Mouse (Mus musculus) right cerebral cortex, postnatal 25 days (tissue): Measurements from ENCODE around the gene Treml4.

Experiments used
- DNase-seq: peaks from one replicate; pipeline ENCODE4 v3.0.0; 2022

The Treml4 gene

DNA sequence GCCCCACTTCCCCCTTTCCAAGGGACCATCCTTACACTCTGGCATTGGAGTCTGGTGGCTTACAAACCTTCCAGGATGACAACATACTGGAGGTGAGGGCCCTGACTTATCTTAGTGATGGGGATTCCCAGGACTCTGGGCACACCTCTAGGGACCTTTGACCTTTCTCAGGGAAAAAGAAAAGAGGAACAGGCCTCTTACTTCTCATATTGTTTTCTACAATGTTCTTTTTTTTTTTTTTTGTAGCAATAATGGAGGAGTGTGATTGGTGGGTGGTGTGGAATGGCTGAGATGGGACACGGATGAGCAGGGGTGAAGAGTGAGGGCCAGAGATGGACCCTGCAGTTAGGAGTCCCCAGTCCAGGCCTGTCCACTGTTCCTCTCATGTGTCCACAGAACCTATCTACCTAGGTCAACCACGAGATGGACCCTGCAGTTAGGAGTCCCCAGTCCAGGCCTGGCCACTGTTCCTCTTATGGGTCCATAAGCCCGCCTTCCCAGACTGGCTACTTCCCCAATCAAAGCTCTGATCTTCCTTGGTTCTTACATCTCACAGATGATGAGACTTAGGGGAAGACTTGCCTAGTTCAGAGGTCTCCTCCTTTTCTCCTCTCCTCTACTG is at the start of gene Treml4:
Gene Treml4, plus strand, starts transcription at position 555 of the 622 bp plus-strand sequence.
- no peak for DNase-seq

DNA sequence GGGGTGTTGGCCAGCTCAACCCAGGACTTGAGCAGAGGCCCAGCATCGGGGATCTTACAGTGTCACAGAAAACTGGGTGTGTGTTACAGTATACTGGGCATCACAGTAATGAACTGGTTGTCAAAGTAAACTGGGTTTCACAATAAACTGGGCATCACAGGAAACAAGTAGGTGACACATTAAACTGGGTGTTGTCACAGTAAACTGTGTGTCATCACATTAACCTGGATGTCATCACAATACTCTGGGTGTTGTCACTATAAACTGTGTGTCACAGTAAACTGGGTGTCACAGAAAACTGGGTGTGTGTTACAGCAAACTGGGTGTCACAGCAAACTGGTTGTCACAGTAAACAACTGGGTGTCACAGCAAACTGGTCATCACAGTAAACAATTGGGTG is 48.7 kb upstream of the Treml4 start:
- DNase-seq = no peak

DNA sequence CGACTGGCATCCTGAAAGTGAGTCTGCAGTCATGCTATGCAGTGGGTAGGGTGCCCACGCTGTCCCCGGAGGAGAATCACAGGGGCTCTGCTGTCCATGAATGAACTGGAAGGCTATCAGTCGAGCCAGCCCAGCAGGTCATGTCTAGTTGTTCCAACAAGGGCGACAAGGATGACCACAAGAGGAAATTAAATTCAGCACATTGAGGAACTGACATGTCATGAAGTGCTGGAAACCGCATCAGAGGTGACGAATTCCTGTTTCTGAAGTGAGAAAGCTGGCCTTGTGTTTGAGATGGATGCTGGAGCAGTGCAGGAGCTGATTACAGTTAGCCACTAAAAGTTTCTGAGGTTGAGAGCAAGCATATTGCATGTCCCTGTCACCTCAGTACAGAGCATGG is 33.4 kb upstream of the Treml4 start:
- no peak for DNase-seq

DNA sequence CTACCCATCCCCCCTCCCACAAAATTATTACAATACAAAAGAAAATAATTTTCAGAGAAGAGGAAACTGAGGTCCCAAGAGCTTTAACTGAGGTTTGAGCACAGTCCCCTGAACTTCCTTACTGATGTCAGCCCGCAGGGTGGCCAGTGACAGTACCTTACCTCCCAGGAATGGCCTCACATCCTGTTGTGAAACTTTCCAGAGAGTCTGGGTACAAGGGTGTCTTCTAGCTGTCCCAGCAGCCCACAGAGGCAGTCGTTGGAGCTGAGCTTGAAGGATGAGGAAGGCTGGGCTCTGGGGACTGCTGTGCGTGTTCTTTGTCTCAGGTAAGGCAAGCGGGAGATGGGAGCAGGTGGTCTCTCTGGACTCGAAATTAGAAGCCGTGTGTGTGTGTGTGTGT is 31.6 kb upstream of the Treml4 start, which contains the start of gene Trem1:
Gene Trem1, plus strand, starts transcription at position 251 of the 400 bp plus-strand sequence.
- DNase-seq = no peak

DNA sequence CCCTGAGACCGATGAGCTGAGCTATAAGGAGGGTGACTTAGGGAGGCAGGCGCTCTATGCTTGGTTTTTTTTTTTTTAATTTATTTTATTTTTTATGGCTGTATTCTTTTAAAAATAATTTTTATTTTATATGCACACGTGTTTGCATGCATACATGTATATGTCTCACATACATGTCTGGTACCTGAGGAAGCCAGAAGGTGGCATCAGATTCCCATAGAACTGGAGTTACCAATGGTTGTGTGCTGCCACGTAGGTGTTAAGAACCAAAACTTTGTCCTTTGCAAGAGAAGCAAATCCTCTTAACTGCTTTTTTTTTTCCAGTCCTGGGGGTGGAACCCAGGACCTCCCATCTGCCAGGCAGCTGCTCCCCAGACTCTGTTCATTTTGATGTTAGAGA is 30.3 kb upstream of the Treml4 start:
- no peak for DNase-seq

DNA sequence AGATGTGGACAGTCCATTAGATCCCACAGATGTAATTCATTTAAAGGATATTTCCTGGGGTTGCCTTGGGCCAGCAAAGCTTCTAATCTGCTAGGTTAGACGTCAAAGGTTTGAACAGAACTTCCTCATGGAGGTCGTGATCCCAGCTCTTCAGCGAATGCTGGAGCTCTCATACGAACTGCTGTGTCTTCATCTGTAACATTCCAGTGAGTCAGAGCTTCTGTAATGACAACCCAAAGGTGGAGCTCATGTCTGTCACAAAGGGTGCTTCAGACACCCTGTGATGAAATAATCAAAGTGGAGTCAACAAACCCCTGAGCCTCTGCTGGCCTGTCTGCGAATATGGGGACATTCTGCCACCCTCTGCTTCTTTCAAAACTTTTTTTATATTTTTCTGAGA is 29.5 kb upstream of the Treml4 start:
- DNase-seq = no peak

DNA sequence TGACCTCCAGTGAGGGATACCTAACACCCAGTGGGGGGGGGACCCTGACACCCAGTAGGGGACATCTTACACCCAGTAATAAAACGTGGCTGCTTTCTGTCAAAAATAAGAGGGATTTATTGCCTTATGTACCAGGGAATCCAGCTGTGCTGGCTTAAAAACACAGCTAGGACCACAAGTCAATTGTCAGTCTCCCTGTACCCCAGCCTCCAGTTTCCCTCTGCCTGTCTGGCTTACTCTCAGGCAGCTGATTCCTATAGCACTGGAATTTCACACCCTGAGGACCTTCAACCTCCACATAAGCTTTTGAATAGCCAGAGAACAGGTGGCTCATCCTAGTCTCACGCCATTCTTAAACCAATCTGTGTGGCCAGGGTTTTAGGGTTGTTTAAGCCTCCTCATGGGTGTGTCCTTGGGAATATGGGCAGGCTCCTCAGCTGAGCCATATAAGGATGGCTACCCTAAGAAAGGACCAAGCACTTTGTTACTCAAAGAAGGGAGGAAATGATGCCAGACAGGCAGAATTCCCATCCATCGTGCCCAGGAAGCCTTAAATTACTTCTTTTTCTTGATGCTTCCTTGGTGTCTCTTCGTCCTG is 28.2 kb upstream of the Treml4 start:
- no peak for DNase-seq

DNA sequence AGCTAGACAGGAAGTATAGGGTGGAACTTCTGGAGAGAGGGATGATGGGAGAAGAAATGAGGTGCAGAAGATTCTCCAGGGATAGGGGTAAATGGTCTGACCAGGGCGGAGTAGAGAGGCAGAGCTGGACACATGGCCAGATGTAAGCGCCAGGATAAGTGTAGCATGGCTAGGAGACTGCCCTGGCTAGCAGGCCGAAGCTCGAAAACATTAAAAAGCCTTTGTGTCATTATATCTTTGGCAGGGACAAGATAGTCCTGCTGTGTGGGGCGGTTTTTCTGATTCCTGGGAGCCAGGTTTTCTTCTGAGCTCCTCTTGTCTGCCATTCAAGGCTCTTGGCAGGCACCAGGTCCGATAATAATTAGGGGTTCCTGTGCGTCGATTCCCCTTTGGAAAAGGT is 26.5 kb upstream of the Treml4 start:
- no peak for DNase-seq

DNA sequence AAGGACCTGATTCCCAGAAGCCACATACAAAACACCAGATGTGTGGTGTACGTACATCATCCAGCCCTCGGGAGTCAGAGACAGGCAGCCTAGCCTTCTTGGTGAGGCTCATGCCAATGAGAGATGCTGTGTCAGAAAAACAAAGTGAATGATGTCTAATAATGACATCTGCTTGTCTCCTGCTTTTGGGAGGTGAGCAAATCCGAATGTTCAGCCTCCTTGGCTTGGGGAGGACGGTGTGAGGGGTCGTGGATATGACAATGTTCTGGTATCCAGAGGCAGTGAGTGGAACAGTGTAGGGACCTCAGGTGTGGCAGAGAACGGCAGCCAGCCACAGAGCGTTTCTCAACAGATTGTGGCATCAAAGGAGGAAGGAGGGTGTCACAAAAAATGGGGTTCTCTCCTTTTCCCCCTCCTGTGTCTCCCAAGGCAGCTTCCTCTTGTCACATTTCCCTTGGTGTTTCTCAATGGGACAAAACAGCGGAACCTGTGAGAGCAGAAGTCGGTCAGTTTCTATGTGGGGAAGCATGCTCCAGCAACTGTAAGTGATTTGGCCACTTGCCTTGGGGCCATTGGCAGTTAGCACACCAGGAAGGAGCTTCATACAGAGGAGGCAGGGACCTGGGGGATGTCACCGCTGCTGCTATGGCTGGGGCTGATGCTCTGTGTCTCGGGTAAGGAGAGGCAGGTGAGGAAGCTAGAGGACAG is 16.7 kb upstream of the Treml4 start, which contains the start of gene Trem3:
Gene Trem3, plus strand, starts transcription at position 557 of the 708 bp plus-strand sequence.
- no peak for DNase-seq

DNA sequence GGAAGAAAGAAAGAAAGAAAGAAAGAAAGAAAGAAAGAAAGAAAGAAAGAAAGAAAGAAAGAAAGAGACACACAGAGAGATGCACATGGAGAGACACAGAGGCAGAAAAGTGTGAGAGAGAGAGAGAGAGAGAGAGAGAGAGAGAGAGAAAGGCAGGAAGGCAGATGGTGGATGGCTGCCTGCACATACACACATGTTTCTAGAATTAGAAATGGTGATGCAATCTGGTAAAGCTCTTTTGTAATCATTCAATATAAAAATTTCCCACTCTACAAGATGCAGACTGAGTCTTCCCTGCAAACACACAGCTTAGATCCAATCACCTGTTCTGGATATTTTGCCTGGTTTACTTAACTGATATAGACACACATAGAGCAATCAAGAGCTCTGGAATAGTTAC is 15.1 kb upstream of the Treml4 start:
- DNase-seq = no peak

DNA sequence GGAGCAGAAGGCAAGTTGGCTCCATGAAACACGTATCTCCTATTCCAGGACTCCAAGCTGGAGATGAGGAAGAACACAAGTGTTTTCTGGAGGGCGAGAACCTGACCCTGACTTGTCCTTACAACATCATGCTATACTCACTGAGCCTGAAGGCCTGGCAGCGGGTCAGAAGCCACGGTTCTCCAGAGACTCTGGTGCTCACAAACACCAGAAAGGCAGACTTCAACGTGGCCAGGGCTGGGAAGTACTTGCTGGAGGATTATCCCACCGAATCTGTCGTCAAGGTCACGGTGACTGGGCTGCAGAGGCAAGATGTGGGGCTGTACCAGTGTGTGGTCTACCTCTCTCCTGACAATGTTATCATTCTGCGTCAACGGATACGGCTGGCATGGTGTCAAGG is 14.6 kb upstream of the Treml4 start:
- DNase-seq = no peak

DNA sequence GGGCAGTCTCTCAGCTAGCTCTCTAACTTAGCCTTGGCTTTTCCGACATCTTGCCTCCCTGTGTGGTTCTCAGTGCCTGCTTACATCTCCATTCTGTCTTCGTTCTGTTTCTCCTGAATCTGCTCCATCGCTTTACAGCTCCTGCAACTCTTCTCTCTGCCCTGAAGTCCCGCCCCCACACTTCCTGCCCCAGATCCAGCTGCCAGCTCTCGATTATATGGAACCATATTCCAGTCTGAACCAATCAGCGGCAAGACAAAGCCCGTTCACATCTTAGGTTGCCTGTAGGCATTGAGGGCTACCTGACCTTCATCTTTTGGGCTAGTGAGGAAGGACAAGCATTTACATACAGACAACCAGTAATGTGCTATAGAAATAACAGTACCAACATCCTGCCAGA is 13.5 kb upstream of the Treml4 start:
- no peak for DNase-seq

DNA sequence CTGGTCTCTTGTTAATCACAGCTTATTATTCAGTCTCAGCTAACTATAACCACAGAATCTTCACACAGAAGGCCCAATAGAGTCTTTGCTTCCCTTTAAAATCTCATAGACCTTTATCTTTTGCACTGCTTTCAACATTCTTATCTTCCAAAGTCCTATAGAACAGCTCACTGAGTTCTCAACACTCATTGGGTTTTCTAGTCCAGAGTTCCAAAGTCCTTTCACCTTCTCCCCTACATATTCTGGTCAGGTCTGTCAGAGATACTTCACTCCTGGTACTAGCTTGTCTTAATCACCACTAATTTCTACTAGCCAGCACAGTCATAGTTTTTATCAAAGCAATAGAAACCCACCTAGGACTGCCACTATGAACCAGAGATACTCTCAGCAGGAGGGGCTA is 7.5 kb upstream of the Treml4 start:
- no peak for DNase-seq

DNA sequence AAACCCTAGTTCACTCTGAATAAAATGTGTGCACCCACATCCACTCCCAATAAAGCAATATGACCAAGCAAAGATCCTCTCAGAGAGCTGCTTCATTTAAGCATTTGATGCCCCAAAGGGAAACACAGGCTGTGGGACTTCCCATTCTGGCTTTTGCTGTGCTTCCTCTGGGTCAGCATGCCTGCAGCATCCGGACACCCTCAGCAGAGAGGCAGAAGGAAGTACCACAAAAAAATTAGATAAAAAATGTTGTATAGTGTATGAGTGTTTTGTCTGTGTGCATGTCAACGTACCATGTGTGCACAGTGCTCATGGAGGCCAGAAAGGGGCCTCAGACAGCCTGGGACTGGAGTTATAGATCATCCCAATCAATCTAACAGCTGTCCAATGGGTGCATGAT is 2.2 kb upstream of the Treml4 start:
- no peak for DNase-seq

DNA sequence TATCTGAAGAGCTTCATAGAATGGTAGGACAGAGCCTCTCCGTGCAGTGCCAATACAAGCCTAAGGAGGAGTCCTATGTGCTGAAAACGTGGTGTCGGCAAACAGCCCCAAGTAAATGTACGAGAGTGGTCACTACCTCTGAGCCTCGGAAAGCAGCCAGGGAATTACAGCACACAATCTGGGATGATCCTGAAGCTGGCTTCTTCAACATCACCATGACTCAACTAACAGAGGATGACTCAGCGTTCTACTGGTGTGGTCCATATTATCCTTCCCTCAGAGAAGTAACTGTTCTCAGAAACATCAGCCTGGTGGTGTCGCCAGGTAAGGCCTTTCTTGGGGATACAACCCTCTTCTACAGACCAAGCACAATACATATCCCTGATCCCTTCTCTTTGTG is 567 bp downstream of the Treml4 start:
- DNase-seq = no peak

DNA sequence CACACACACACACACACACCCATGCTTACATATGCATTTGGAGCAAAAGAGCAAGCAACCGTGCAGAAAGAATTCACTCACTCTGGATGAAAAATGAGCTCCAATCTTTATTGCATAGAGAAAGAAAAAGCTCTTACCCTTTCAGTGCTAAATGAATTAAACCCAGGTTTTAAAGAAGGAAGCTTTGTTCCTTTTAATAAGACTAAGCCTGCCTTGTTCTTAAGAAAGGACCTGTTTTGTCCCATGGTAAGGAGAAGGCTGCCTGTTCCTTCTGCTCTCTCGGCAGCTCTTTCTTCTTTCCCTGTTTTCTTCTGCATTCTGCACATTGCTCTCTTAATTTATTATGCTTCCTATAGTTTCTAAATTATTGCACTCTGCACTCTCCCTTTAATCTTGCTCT is 2.0 kb downstream of the Treml4 start:
- DNase-seq = no peak

DNA sequence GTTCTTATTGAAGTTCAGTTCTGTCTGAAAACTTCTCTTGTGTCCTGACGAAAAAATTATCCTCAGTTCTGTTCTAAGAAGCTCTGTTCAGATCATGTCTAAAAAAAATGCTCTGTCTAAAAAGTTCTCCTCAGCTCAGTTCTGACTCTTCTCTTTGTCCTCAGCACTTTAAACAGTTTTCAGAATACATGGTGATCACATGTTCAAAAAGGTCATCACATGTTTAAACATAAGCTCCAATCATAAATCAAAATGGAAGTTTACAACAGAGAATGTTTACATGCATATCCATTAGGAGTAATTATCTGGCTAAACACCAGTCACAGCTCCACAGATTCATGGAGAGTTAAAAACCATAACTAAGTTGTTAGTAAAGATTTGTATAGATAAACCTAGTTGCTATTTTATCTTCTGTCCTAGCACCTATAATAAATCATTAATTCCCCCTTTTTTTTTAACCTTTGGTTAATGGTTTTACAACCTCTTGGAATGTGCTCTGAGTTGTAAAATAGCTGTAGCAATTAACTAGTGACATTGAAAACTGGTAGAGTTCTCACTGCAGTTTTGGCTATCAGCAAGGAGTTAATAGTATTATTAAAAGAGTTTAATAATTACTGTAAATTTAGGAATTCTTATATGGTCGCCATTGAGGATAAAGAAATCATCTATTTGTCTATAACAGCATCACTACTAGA is 2.7 kb downstream of the Treml4 start:
- DNase-seq = no peak

DNA sequence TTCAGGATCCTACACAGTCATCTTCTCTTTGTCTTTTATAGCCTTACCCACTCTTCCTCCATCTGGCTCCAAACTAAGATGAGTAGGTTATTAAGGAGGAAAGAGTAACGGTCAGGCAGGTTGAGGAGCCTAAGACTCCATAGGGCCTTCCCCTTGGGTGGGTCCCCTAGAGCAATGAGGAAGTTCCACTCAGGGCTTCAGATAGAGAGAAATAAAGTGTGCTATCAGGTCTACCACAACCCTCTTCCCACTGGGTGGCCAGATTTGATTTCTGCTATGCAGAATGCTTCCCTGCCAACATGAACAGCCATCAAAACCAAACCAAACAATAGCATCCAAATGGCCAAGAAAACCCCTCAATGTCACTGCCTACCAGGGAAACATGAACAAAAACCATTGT is 3.5 kb downstream of the Treml4 start:
- no peak for DNase-seq

DNA sequence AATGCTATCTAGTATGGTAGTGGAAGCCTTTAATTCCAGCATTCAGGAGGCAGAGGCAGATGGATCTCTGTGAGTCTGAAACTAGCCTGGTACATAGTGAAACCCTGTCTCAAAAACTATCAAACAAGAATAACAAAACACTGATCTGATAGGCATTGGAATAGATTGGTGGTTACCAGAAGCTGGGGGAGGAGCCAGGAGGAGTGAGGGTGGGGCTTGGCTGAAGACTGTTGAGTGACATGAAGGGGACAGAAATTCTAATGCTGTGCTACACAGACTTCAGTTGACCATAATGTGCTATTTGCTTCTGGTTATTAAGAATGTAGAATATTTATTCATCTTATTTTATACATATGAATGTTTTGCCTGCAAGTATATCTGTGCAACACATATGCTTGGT is 4.2 kb downstream of the Treml4 start:
- DNase-seq = no peak

DNA sequence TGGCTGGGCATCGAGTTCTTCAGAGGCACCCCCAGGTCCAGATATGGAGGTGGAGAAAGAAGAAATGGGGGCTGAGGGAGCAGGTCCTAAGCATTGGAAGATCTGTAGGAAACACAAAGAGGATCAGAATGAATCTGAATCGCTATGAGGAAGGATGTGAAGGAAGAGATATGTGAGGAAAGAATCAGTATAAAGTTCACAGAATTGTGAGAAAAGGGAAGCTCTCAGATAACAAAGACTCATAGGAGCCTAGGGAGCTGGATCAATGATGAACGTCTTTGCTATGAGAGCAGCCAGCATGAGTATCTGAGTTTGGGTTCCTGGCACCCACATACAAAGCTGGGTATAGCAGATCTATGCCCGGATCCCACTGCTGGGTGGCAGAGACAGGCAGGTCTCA is 5.7 kb downstream of the Treml4 start:
- no peak for DNase-seq

DNA sequence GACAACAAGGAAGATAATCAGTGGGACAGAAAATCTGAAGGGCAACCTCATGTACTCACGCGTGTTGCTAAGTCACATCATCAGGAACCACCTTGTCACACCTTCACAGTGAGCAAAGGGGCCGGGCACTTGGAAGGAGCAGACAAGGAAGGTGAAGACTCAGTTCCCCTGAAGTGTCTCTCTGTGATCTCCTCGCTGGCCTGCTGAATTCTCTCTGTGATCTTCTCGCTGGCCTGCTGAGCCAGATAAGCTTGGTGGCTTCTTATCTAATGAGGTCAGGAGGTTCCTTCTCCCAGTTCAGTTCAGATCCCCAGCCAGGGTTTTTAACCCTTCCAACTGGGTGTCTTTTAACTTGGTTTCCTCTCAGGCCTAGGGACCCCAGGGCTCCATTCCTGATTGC is 8.1 kb downstream of the Treml4 start:
- no peak for DNase-seq

DNA sequence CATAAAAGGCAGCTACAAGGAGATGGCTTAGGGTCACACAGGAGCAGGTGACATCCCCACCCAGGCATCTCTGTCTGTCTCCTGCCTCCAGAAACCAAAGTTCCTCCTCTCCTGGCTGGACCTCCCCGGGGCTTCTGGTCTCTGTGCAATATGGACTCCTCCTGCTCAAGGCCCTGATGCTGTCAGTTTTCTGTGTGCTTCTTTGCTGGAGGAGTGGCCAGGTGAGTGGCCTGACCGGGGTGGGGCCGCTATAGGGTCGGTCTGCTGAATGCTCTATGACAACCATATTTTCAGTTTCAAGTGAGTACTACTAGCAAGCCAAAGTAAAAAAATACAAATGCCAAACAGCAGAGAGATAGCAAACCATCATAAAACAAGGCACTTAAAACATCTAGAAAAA is 8.5 kb downstream of the Treml4 start:
- no peak for DNase-seq

DNA sequence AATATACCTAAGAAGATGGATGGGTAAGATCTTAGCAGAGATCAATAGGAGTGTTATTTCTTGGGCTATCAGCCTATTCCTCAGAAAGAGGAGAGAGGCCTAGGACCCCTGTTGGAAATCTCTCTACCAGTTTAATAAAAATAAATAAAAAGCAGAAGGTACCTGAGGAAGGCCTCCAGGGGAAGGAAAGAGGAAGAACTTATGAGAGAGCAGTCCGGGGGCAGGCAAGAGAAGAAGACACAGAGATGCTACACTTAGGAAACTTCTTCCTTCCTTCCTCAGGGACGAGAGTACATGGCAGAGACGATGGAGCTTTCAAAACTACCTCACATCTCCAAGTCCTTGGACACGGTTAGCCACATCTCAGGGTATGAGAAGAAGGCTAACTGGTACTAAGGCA is 10.0 kb downstream of the Treml4 start:
- no peak for DNase-seq

DNA sequence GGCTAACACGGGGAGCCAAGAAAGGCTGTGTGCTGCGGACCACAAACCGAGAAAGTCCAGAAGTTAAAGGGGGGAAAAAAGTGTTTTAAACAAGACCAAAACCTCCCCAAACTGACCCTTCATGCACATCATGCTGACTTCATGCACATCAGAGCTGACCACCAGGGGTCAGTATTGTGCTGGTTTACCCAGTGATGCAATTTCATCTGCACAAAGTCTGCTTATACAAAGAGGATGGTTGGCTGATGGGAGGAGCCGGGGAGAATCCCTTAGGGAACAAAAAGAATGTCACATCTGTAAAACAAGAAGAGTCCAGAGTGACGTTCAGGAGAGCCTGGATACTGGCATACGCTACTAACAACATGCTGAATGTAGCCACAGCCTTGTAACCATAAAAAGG is 10.8 kb downstream of the Treml4 start:
- peak; percentile 67 for DNase-seq
